Mouse (Mus musculus) heart, adult 2 months (tissue): ENCODE measurements at regions not wholly inside any gene's neighbourhood (a gene's known extent, or its start where the extent isn't known, plus 50 kb on each side); places are given as distances from the start of the nearest gene placed in this dataset.

Experiments used
- CTCF ChIP-seq: fragments of 200-600 bp; IDR thresholded peaks from 2 replicates; pipeline ENCODE4 v1.8.1; 2022; ENCODE audit warnings: antibody characterized with exemption, mild to moderate bottlenecking, moderate library complexity
- POLR2A ChIP-seq: fragments of 200-500 bp; IDR thresholded peaks from 2 replicates; pipeline ENCODE4 v1.6.1; 2011; ENCODE audit warnings: mild to moderate bottlenecking, low read depth, low read length, control low read depth; ENCODE audit not compliant: insufficient read depth

- TF ChIP-seq CTCF (no peak), POLR2A (no peak)
These were observed 698.7 kb upstream of the Castor2 start for GRCm38 (mm10) chr5:133400826-133401225.
